Mouse (Mus musculus): Measurements from ENCODE around the gene Gm10837.

The Gm10837 gene

DNA sequence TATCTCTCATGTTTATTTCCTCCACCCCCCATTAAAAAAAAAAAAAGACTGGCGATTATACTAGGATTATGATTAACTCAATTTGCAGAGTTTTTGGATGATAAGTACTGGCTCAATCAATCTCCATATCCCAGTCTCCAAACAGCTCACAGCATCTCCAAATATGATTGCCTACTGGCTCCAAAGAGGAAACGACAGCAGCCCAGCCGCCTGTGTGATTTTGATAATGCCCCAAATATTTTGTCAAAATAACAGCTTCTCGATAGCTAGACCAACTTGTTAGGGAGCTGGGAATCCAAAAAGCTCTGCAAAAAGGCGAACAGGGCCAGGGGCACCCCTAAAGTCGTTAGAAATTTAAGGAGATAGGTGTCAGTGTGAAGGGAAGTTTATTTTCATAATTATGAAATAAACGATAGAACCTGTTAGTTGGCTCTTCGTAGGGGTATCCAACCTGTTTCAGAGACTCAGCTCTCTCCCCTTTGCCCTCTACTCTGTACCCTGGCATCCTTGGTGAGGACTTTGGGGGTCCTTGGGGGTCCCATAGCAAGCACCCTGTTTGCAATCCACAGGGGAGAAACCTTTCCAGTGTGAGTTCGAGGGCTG, 12.3 kb upstream of the Gm10837 start:
- in situ Hi-C loops (cut with MboI; ENCODE audit: unreplicated experiment in 2 of 2), result no loop called here

DNA sequence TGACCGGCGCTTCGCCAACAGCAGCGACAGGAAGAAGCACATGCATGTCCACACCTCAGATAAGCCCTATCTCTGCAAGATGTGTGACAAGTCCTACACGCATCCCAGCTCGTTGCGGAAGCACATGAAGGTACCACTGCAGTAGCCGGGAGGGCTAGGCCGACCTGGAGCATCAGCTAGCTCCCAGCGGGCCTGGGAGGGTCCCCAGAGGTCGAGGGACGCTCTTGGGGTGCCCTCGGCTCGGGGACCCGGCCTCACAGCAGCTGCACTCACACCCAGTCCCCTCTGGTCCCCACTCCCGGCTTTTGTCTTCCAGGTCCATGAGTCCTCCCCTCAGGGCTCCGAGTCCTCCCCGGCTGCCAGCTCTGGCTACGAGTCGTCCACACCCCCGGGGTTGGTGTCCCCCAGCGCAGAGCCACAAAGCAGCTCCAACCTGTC, 11.8 kb upstream of the Gm10837 start:
- in situ Hi-C loops (cut with MboI; ENCODE audit: unreplicated experiment in 2 of 2), result no loop called here

DNA sequence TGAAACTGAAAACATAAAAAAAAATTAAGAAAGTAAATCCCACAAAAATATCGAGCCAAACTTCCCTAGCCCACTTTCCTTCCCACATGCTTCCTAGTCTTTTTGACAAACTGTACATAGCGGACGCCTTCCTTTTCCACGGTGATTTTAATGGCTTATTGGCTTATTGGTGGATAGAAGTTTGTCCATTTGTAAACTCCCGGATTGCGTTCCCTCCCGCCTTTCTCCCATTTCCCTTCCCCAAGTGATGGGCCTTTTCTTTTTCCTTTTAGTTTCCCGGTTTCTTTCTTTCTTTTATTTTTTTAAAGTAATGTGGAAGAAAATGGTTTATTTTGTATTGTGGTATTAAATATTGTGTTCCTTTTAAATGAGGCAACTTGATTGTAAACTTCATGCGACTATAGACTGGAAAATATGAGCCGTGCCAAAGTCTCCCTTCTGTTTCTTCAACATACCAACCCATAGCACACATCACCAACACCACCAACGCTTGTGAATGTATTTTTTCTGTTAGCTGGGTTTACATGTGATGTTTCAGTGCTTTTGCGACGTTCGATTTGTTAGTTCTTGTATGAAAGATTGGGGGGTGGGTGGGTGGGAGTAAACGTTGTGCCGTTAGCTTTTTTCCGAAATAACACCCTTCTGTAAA, 10.8 kb upstream of the Gm10837 start:
- in situ Hi-C loops (cut with MboI; ENCODE audit: unreplicated experiment in 2 of 2), result no loop called here

DNA sequence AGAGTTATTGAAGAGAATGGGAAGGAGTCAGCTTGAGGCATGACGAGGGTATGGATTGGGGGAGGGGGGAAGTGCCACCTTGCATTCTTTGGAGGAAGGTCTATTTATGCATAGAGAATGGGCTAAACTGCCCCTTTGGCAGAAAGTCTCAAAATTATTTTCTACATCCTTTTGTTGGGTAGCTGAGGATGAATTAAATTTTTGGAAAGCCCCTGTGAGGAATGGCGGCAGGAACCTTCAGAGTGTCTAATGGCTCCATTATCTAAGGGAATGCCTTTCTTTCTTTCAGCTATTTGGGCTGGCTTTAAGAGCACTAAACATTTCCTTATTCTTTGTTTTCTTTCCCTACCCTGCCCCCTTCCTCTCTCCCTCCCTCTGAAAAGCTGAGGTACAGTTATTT, 10.0 kb upstream of the Gm10837 start:
- in situ Hi-C loops (cut with MboI; ENCODE audit: unreplicated experiment in 2 of 2), result no loop called here

DNA sequence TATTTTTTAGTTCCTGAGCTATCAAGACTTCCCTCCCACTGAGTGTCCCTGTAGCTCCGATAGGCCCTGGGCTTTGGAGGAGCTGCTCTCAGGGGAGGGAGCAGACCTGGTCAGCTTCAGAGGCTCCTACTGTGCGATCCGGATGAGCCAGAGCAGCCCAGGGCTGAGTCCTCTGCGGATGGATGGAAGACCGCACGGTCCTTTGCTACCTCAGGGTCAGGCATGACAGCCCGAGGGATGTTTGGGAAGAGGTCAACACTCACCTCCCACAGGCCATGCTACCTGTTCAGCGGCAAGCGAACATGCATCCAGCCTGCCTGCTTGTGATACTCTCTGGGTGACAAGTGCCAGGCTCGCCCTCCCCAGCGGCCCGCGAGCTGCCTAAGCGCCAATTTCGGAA, 9.2 kb upstream of the Gm10837 start:
- in situ Hi-C loops (cut with MboI; ENCODE audit: unreplicated experiment in 2 of 2), result no loop called here

DNA sequence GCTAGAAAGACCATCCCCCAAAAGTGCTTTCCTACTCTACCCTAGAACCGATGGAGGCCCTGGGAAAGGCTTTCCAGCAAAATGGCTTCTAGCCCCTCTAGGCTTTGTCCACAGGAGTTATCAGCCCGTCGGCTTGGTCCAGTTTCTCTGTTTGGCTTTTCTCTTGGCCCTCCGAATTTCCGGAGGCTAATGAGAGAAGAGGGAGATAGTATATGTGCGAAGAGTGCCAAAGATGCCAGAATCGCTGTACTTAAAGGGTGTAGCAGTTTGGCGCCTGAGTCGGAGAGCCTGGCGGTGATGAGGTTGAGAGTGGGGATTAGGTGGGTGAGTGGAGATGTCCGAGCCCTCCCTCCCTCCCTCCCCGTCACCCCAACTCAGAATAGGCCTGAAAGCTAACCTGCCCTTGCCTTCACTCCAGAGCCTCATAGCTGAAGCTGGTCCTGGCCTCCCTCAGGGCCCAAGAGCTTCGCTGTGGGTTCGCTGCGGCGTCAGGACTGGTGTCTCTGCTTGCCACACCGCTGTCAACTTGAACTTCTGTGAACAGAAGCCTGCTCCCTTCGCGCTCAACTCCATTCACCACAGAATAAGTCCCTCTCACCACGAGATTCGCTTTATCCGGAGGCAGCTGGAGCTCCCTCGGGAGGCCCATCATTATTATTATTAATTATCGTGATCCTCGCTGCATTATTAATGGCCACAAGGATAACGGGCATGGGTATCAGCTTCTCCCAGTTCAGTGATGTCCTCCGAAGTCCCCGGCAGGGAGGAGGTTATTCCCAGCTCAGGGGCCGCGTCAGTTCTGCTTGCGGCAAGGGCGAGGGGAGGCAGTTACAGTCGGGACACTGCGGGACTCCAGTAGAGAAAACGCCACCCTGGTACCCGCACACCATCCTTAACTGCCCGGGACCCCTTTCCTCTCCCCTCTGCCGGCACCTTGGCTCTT, 8.0 kb upstream of the Gm10837 start:
- in situ Hi-C loops (cut with MboI; ENCODE audit: unreplicated experiment in 2 of 2), result no loop called here

DNA sequence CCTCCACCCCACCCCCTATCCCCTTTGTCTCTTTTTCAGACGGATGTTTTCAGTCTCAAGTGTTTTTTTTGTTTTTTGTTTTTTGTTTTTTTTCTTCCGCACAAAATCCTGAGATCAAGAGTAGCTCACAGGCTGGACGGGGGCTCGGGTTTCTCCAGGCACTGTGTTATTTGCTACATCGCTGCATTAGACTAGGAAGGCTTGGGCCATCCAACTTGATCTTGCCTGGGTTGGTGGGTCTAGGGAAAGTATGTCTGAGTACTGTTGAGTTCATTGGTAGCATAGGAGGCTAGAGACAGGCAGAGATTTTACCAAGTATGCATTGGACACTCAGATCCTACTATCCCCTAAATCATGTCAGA, 7.4 kb upstream of the Gm10837 start:
- in situ Hi-C loops (cut with MboI; ENCODE audit: unreplicated experiment in 2 of 2), result no loop called here

DNA sequence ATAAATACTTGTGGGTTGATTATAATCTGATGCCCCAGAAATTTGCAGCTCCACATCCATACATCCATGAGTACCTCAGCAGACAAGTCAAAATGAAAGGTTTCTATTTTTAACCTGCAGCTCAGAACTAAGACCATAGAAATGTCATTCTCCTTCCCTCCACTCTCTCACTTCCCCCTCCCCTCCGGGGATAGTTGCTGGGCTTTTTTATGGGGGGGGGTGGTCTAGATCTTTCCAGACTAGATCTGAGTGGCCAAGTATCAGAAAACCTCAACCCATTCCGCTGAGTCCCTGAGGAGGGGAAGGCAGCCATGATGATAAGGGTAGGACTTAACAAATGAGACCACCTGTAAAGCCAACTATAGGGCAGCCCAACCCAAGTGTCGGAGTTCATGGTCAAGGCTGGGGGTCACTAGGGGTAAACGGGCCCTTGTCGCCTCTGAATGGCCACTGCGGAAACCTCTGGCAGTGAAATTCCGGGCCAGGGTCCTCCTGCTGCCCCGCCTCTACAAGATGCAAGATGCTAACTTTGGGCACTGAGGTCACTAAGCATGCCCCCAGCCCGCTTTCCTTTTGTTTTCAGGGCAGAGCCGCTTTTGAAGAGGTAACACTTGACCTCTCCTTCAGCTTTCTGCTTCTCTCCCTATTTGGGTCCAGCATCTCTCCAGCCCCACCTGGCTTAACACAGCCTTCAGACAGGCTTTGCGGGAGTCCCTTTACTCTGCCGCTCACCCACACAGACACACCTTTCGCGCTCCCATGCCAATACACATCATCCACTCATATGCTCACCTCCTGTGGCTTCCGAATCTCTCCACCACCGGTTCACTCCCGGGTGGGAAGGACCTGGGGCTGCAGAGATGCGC, 6.6 kb upstream of the Gm10837 start:
- in situ Hi-C loops (cut with MboI; ENCODE audit: unreplicated experiment in 2 of 2), result no loop called here

DNA sequence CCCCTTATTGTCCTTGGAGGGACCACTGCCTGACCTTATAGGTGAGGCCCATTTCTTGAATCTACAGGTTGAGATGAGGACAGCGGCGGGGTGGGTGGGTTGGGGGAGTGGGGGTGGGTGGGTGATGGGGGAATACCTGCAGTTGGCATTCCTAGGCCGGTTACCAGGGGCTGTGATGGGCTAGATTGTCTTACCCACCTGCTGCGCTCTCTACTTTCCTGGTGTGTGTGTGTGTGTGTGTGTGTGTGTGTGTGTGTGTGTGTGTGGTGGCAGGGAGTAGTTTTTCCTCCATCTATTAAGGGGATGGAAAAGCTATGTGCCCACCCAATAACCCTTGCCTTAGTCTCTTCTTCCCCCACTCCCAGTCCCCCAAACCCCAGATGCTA, 5.9 kb upstream of the Gm10837 start:
- in situ Hi-C loops (cut with MboI; ENCODE audit: unreplicated experiment in 2 of 2), result no loop called here

DNA sequence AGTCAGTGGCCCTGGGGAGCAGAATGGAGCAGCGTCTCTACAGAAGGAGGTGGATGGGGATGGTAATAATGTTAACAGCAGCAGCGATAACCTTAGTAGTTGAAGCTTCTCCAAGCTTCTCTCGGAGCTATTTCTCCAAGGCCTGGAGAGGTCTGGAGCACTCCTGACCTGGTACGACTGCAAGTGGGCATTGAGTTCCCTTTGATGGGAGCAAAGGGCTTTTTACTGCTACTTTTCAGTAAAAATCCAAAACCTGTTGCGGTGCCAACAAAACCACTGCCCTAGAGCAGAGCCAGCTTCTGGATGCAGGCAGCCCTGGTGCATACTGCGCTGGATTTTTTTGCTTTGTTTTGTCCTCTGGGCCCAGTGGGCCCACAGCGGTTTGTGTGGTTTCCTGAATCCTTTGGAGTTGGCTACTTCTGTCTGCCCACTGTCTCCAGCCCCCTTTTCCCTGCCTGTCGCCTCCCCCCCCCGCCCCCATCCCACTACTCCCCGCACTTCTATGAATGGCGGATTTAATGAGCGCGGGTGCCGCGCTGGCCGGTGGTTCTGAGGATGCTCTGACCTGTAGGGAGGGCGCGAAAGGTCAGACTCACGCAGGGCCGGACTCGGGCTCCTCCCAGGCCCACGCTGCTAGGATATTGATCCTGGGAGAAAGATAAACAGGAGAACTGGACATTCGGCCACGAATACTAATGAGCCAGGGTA, 5.4 kb upstream of the Gm10837 start:
- in situ Hi-C loops (cut with MboI; ENCODE audit: unreplicated experiment in 2 of 2), result no loop called here

DNA sequence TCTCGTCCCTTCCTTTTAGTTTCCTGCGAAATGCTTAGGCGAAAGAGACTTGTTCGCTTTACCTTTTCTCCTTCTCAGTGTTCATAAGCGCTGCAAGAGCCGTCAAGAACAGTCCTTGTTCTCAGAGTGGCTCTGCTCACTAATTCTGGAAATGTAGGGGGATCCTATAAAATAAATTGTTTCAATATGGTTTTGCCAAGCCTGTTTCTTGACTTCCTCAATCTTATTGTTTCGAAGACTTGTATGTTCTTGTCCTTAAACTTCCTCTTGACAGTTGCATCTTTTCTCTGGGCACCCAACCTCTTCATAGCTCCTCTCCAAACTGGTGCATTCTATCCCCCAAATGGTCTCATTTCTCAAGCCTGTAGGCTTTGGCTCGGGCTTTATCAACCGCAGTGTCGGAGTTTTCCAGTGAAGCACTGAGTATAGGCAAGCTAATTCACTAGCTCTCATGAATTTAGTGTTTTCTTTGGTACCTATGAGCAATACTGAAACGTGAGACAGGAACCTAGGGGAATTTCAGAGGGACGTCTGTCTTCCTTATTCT, 4.7 kb upstream of the Gm10837 start:
- in situ Hi-C loops (cut with MboI; ENCODE audit: unreplicated experiment in 2 of 2), result no loop called here

DNA sequence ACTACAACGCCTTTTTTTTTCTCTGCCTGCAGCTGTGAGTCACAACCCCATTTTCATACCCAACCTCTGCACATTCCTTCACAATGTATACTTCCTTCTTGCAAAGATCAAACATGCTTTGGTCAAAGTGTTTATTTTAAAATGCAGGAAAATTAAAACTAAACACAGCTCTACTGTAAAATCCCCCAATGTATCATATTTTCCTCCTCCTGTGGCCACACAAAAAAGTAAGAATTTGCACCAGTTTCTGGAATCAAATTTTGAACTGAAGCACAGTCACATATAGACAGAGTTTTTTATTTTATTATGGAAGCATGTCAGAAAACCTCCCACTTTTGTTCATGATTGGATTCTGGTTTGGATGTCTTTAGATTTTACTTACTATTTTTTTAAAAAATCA, 3.8 kb upstream of the Gm10837 start:
- in situ Hi-C loops (cut with MboI; ENCODE audit: unreplicated experiment in 2 of 2), result no loop called here

DNA sequence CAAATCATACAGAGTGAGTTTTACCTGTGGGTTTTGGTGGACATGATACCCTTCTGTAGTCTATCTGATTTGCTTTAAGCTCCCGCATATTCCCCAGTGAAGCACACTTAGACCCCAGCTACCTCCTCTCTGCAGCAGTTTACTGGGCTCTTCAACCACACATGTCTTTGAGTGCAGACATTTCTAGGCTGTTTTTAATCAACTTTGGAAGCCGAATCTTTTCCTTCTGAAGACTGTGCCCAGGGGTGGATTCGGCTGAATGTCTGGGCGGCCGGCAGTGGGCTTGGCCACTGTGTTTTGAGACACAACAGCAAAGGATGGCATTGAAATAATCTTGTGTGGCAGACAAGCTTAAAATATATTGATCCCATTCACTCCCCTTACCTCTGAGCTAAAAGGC, 3.0 kb upstream of the Gm10837 start:
- in situ Hi-C loops (cut with MboI; ENCODE audit: unreplicated experiment in 2 of 2), result no loop called here

DNA sequence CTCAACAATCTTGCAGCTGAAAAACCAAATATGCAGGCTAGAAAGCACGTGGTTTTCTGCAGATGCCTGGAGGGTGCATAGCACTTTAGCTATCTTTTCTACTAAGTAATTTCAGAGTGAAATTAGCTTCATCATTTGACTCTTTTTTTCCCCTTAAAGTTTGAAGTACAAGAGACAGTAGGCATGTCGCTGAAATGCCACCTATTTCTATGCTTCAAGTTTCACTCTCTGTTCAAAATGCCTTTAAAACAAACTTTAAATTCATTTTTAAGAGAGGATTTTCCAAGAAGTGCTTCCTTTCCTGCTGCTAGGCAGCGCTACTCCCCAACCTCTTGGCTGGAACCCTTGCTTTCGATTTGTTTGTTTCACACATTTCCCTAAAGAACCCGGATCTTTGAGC, 1.3 kb upstream of the Gm10837 start:
- in situ Hi-C loops (cut with MboI; ENCODE audit: unreplicated experiment in 2 of 2), result no loop called here

DNA sequence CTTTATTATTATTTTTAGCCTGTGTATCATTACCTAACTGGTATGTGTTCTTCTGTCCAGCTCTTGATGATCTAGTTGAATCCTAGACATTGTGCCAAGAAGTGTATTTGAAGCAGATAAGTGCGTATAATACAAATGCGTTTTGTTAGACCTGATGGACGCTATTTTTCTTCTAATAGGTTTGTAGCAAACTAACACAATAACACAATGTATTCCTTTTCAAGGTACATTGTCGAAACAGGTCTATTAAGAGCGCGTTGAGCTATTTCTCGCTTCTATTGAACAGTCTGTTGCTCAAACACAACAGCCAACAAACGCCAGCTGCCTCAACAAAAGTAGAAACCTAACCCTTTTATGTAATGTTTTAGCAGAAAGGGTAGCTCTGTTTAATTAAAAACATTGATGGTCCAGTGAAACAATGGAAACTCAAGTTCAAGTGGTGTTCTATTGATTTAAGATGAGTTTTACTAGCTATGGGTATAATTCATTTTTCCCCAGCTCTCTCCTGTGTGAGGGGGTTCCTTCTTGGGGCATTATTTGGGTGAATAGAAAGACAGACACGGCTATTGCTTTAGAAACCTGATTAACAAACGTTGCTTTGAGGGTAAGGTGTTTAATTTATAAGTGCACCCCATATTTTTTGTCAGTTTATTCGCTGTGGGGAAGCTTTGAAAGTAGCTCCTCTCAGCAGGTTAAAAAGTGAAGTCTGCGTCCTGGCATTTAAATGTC, 536 bp upstream of the Gm10837 start:
- in situ Hi-C loops (cut with MboI; ENCODE audit: unreplicated experiment in 2 of 2), result no loop called here

DNA sequence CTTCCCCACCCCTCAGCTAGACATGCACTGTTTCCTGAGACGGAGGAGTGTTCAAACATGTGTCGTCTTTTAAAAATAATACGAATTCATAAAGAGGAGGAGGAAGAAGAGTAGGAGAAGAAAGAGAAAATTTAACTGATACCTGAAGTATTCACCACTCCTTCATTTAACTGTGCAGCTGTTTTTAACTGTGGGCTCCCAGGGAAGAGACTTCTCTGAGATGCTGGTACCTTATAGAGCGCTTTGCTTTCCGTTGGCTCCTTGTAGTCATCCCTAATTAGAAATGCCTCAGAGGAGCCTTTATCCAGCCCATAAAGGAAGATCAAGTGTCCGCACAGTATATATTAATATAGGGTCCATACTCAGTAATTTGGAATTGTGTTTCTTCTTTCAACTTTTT, 1.1 kb downstream of the Gm10837 start:
- in situ Hi-C loops (cut with MboI; ENCODE audit: unreplicated experiment in 2 of 2), result no loop called here

DNA sequence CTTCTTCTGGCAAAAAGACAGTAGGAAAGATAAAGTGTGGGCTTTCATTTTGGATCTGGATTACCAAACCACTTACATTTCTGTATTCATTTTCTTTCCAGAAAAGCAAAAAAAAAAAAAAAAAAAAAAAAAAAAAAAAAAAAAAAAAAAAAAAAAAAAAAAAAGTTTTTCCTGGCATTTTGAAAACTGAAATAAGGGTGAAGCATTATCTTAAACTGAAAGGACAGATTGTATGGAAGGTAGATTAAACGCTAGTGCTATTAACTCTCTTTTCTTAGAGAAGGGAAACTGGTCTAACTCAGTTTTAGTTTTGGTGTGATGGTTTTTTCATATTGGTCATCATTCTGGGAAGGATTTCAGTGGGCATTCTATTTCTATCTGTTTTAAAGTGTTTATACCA, 1.6 kb downstream of the Gm10837 start:
- in situ Hi-C loops (cut with MboI; ENCODE audit: unreplicated experiment in 2 of 2), result no loop called here

DNA sequence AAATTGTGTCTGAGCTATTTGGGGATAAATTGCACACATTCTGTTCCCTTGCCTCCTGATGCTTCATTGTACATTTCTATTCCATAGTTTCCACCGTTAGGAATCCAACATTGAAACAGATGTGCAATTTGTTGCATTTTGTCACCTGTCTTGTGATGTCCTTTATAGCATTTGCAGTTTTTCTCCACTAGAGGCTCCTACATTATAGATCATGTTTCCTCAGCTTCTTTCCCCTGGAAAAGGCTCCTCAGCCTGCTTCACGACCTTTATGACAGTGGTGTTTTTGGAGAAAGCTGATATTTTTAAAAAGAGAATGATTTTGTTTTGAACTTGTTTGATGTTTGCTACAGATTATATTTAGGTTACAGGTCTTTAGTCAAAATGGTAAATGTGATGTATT, 18.7 kb downstream of the Gm10837 start:
- in situ Hi-C loops (cut with MboI; ENCODE audit: unreplicated experiment in 2 of 2), result no loop called here

DNA sequence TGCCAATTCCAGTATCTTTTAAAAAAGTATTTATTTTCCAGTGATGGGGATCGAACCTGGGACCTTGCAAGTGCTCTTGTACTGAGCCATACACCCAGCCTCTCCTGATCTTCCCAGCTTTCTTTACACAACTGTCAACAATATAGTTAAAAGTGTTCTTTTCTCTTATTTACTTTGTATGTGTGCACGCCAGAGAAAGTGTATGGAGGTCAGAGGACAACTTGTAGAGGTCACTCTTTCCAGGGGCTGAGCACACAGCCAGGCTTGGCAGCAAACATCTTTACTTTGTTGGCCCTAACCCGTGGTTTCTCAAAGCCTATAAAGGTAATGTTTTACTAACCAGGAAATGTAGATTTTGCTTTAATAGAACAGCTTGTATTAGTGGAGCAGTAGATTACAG, 21.1 kb downstream of the Gm10837 start:
- in situ Hi-C loops (cut with MboI; ENCODE audit: unreplicated experiment in 2 of 2), result loop anchor here (5.0 kb wide), 2 partner anchors 36 to 366 kb away; no protein-coding TSS in a partner anchor

Data from v-Abl transformed pro-B cells (cell line).